Mouse (Mus musculus): Measurements from ENCODE around the gene Slc25a51.

- TF ChIP-seq HCFC1 (IDR thresholded peaks at IDR 0.05; ENCODE audit: low read depth, low read length): no peak
- no peak for TF ChIP-seq JUND (IDR thresholded peaks at IDR 0.05; ENCODE audit: low read depth, low read length)
- TF ChIP-seq RCOR1 (IDR thresholded peaks at IDR 0.05; ENCODE audit: low read depth, low read length): no peak
- TF ChIP-seq POLR2A (IDR thresholded peaks at IDR 0.05; ENCODE audit: control insufficient read depth in 1 of 2, insufficient read depth in 1 of 2, low read depth in 1 of 2, low read length in 2 of 2, poor library complexity in 1 of 2): no peak
- peak in 2 of 3 experiments; percentile 19 to 26; a peak in 2 of 6 replicates for TF ChIP-seq CTCF (IDR thresholded peaks at IDR 0.05 in 2 of 3, conservative IDR thresholded peaks at IDR 0.05 in 1 of 3; ENCODE audit: control insufficient read depth in 1 of 3, insufficient read depth in 1 of 3, low read depth in 2 of 3, low read length in 3 of 3, poor library complexity in 1 of 3, severe bottlenecking in 1 of 3)
- no peak for TF ChIP-seq MYC (IDR thresholded peaks at IDR 0.05; ENCODE audit: low read depth, low read length)
- TF ChIP-seq GATA1 (IDR thresholded peaks at IDR 0.05; ENCODE audit: low read depth, low read length): no peak
- no peak for TF ChIP-seq MAX (IDR thresholded peaks at IDR 0.05; ENCODE audit: low read length)
- TF ChIP-seq BHLHE40 (IDR thresholded peaks at IDR 0.05; ENCODE audit: borderline replicate concordance, low read depth, low read length): no peak
- TF ChIP-seq EP300 (IDR thresholded peaks at IDR 0.05; ENCODE audit: low read depth in 1 of 2, low read length in 2 of 2): no peak
These were observed 18.3 kb upstream of the Slc25a51 start for GRCm38 (mm10) chr4:45426724-45427457.

Data from MEL (cell line).